Mouse (Mus musculus) heart, embryonic 16.5 days (tissue): Measurements from ENCODE around the gene Otud7b. TPM values are rescaled to one million over a fixed set of nuclear protein-coding genes. Genes with fewer than 3 reads are reported as not detected.
A peak's percentile ranks its signal among the peaks of the same experiment; 100 is the strongest.

Experiments
- ATAC-seq: fragments of 200-750 bp; cut with Nextera tagmentation; replicated peaks from 2 replicates; pipeline ENCODE4 v1.8.0; 2017; ENCODE audit warnings: moderate number of reproducible peaks; ENCODE audit not compliant: insufficient read depth, low FRiP score; ENCODE audit errors: extremely low read depth
- H3K27ac ChIP-seq: fragments of 300-500 bp; sonication (generic); 2 replicates; pipeline ENCODE4 v1.5.1; 2014; ENCODE audit warnings: mild to moderate bottlenecking, low read length, control low read depth, moderate library complexity
- H3K27me3 ChIP-seq: fragments of 300-500 bp; sonication (generic); 2 replicates; pipeline ENCODE4 v1.6.1; 2014; ENCODE audit warnings: low read length, mixed read lengths; ENCODE audit not compliant: control insufficient read depth, insufficient read depth
- H3K36me3 ChIP-seq: fragments of 300-500 bp; sonication (generic); 2 replicates; pipeline ENCODE4 v1.6.1; 2014; ENCODE audit not compliant: control insufficient read depth, insufficient read depth
- H3K4me1 ChIP-seq: fragments of 300-500 bp; sonication (generic); 2 replicates; pipeline ENCODE4 v1.6.1; 2014; ENCODE audit warnings: low read length, mixed read lengths; ENCODE audit not compliant: control insufficient read depth, insufficient read depth
- H3K4me2 ChIP-seq: fragments of 300-500 bp; sonication (generic); 2 replicates; pipeline ENCODE4 v1.6.1; 2014; ENCODE audit warnings: low read depth, mild to moderate bottlenecking, control low read depth, low read length
- H3K4me3 ChIP-seq: fragments of 300-500 bp; sonication (generic); 2 replicates; pipeline ENCODE4 v1.5.1; 2014; ENCODE audit warnings: mild to moderate bottlenecking, control low read depth, low read length
- H3K9ac ChIP-seq: fragments of 300-500 bp; sonication (generic); 2 replicates; pipeline ENCODE4 v1.6.1; 2014; ENCODE audit warnings: low read length, control low read depth
- H3K9me3 ChIP-seq: fragments of 300-500 bp; sonication (generic); replicated peaks from 2 replicates; pipeline ENCODE4 v1.6.1; 2016; ENCODE audit warnings: low read length; ENCODE audit not compliant: control insufficient read depth
- WGBS: fragments of 180-500 bp; shearing (Covaris S2); extraction: QIAGEN DNeasy Blood & Tissue Kit; methylation state at CpG from one replicate; pipeline ENCODE4 v1.1.7; 2014; 5-methylcytosine and 5-hydroxymethylcytosine counted together
- polyA plus RNA-seq: library from polyadenylated mRNA; unstranded; fragments of >200 nt; fragmentation: Nextera tagmentation; extraction: Ambion mirVana; gene quantifications from 2 replicates; pipeline ENCODE4 v1.2.1, GENCODE M21; 2015

The Otud7b gene
- polyA plus RNA-seq, 1 experiment from 2014 or later = 18.6 TPM

DNA sequence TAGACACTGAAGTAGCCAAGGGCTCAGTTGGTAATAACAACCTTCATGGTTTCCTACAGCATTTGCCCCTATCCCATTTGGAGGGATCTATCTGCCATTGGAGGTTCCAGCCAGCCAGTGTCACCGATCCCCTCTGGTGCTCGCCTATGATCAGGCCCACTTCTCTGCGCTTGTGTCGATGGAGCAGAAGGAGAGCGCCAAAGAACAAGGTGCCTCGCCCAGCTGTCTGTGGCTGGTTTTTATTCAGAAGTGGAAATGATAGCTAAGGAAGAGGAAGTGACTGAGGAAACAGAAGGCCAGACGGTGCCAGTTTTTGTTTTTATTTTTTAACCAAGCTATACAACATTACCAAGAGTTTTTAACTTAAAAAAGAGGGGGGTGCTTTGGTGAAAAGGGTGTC, 47.5 kb downstream of the Otud7b start:
- Histone ChIP-seq H3K9me3 (no peaks in the 10 kb centered on the region), H3K27me3 (no peaks in the 10 kb centered on the region), H3K27ac (no peak overlapping the region), H3K36me3 (peaks cover 50% of the 10 kb centered on the region), H3K4me2 (no peak overlapping the region), H3K9ac (no peak overlapping the region), H3K4me1 (0 out of 2 replicates have a peak, but pooled peaks cover 2% of the 10 kb centered on the region), H3K4me3 (no peak overlapping the region)
- 78% methylated on average over 7 of the region's 7 CpGs for WGBS
- ATAC-seq = no peak

DNA sequence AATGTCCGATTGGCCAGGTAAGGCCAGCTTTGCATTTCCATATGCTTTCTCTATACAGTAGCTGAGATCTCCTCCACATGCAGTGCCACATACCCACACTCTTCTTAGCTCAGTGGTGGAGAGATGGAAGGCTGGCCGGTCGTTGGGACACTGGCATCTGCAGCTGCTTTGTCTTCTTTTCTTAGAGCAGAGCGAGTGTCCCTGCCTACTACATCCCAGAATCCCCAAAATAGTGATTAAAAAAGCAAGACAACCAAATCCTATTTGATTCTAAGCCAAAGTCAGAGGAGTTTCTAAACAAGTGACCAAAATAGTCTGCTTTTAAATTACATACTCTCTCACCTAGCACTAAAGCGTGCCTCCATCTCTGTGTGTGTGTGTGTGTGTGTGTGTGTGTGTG, 48.3 kb downstream of the Otud7b start:
- Histone ChIP-seq H3K36me3 (peaks cover 53% of the 10 kb centered on the region), H3K4me2 (no peak overlapping the region), H3K27ac (no peak overlapping the region), H3K27me3 (no peaks in the 10 kb centered on the region), H3K4me3 (no peak overlapping the region), H3K9me3 (no peaks in the 10 kb centered on the region), H3K4me1 (0 out of 2 replicates have a peak, but pooled peaks cover 2% of the 10 kb centered on the region), H3K9ac (no peak overlapping the region)
- ATAC-seq = no peak
- WGBS = 92% methylated on average over 5 of the region's 5 CpGs

GRCm38 (mm10) chr3:96155501-96155900, 51.2 kb downstream of the Otud7b start:
- H3K9ac ChIP-seq = no peak overlapping the region
- H3K4me1 ChIP-seq = peaks cover 8% of the 10 kb centered on the region
- WGBS = 85% methylated on average over 8 of the region's 8 CpGs
- no peaks in the 10 kb centered on the region for H3K9me3 ChIP-seq
- peaks cover 51% of the 10 kb centered on the region for H3K36me3 ChIP-seq
- H3K27ac ChIP-seq = no peak overlapping the region
- H3K4me3 ChIP-seq = no peak overlapping the region
- ATAC-seq = no peak
- no peaks in the 10 kb centered on the region for H3K27me3 ChIP-seq
- no peak overlapping the region for H3K4me2 ChIP-seq

GRCm38 (mm10) chr3:96159820-96160219, 55.5 kb downstream of the Otud7b start:
- H3K4me3 ChIP-seq = no peak overlapping the region
- H3K4me1 ChIP-seq = peaks cover 20% of the 10 kb centered on the region
- H3K9ac ChIP-seq = peak overlapping the region; percentile 69; the same call in 1 of the 2 replicates
- H3K27ac ChIP-seq = peak overlapping the region; percentile 72
- ATAC-seq = no peak
- 63% methylated on average over 4 of the region's 4 CpGs for WGBS
- H3K36me3 ChIP-seq = peaks cover 15% of the 10 kb centered on the region
- peak overlapping the region; percentile 93 for H3K4me2 ChIP-seq
- H3K27me3 ChIP-seq = no peaks in the 10 kb centered on the region; the same call in 1 of the 2 replicates
- H3K9me3 ChIP-seq = no peaks in the 10 kb centered on the region

GRCm38 (mm10) chr3:96160222-96160802, 56.0 kb downstream of the Otud7b start:
- Histone ChIP-seq H3K36me3 (peaks cover 10% of the 10 kb centered on the region), H3K9ac (peak overlapping the region; percentile 69), H3K4me3 (peak overlapping the region; percentile 3; the same call in 1 of the 2 replicates), H3K27me3 (no peaks in the 10 kb centered on the region; the same call in 1 of the 2 replicates), H3K4me2 (peak overlapping the region; percentile 93), H3K27ac (peak overlapping the region; percentile 72), H3K4me1 (peaks cover 20% of the 10 kb centered on the region), H3K9me3 (no peaks in the 10 kb centered on the region)
- 33% methylated on average over 4 of the region's 4 CpGs for WGBS
- ATAC-seq = peak; percentile 85

DNA sequence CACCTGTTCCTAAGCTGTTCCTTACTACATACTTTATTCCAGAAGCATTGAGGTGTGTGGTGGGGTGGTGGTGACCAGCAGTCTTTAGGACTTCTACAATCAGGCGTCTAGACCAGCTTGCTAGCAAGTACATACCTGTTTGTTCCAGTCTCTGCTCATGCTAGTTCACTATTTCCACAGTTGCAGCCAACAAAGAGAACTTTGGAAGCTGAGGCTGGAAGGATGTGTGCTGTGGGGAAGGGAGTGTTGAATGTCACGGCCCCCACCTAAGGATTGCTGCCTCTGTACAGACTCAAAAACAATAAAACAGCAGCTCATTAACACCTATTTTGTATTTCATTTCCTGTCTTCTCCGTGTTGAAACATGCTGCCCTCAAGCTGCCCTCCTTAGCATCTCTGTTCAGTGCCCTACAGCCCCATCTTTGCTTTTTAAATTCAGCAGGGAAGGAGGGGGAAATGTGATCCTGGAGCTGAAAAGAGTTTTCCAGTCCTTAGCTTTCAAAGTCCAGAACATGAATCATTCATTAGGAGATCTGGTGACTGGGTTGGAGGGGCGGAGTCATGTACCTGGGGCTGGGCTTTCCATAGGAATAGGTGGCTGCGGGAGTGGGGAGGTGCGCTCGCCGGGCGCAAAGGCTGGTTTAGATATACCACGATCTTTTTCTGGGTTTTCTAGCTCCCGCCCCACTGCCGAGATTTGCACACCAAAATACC, 56.6 kb downstream of the Otud7b start:
- Histone ChIP-seq H3K27ac (peak overlapping the region; percentile 72), H3K4me2 (peak overlapping the region; percentile 93), H3K9me3 (no peaks in the 10 kb centered on the region), H3K9ac (peak overlapping the region; percentile 69), H3K4me1 (peaks cover 20% of the 10 kb centered on the region), H3K4me3 (peak overlapping the region; percentile 57), H3K36me3 (peaks cover 5% of the 10 kb centered on the region; the same call in 1 of the 2 replicates), H3K27me3 (no peaks in the 10 kb centered on the region; the same call in 1 of the 2 replicates)
- WGBS = 2% methylated on average over 12 of the region's 12 CpGs
- peak; percentile 52 for ATAC-seq

GRCm38 (mm10) chr3:96161869-96162840, 57.8 kb downstream of the Otud7b start, which contains the start of gene Mtmr11:
Mtmr11 (plus strand) TSS chr3:96162004.
- peaks cover 20% of the 10 kb centered on the region for H3K4me1 ChIP-seq
- H3K9ac ChIP-seq = peak within 1 kb of the TSS; percentile 69
- peak within 1 kb of the TSS; percentile 93 for H3K4me2 ChIP-seq
- no peaks in the 10 kb centered on the region; the same call in 1 of the 2 replicates for H3K27me3 ChIP-seq
- 8% methylated on average over 16 of the region's 16 CpGs for WGBS
- no peak for ATAC-seq
- H3K4me3 ChIP-seq = peak within 1 kb of the TSS; percentile 57
- H3K36me3 ChIP-seq = 0 out of 2 replicates have a peak, but pooled peaks cover 3% of the 10 kb centered on the region
- H3K9me3 ChIP-seq = no peaks in the 10 kb centered on the region
- peak within 1 kb of the TSS; percentile 72 for H3K27ac ChIP-seq

DNA sequence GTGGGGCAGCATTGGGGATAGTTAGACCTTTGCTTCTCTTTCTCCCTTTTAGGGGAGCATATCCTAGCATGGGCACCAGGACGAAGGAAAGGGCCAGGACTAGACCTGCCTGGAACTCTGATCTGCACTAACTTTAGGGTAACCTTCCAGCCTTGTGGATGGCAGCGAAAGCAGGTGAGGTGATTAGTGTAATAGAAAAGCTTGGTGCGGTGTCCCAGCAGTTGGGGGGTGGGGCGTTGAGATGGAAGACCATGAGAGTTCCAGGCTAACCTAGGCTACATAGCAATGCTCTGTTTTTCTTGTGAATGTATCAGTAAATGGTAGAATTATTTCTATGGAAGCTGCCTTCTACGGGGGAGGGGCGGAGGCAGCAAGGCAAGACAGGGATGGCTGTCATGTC, 58.7 kb downstream of the Otud7b start:
- no peak overlapping the region for H3K27ac ChIP-seq
- no peak for ATAC-seq
- H3K9ac ChIP-seq = no peak overlapping the region
- H3K4me1 ChIP-seq = peaks cover 20% of the 10 kb centered on the region
- H3K36me3 ChIP-seq = no peaks in the 10 kb centered on the region
- H3K9me3 ChIP-seq = no peaks in the 10 kb centered on the region
- WGBS = 84% methylated on average over 6 of the region's 6 CpGs
- H3K4me3 ChIP-seq = no peak overlapping the region
- H3K27me3 ChIP-seq = no peaks in the 10 kb centered on the region; the same call in 1 of the 2 replicates
- H3K4me2 ChIP-seq = no peak overlapping the region
